Mouse (Mus musculus) cerebellum, adult 11 months (tissue): ENCODE results near the gene Slitrk1.
A peak's percentile ranks its signal among the peaks of the same experiment; 100 is the strongest.

Source experiments
- DNase-seq: peaks from one replicate; pipeline ENCODE4 v3.0.0; 2022

The Slitrk1 gene

GRCm38 (mm10) chr14:108913714-108914263, at the start of gene Slitrk1:
Gene Slitrk1, minus strand, starts transcription at chr14:108914158.
- DNase-seq: peak; percentile 68

- no peak for DNase-seq
These were observed 21.8 kb upstream of the Slitrk1 start for GRCm38 (mm10) chr14:108935777-108936176.

GRCm38 (mm10) chr14:108914336-108914735, 378 bp upstream of the Slitrk1 start:
- peak; percentile 11 for DNase-seq

GRCm38 (mm10) chr14:108912876-108913490, 975 bp downstream of the Slitrk1 start:
- DNase-seq: peak; percentile 22

- DNase-seq: peak; percentile 73
These were observed 1.7 kb downstream of the Slitrk1 start for GRCm38 (mm10) chr14:108912021-108912875.

- DNase-seq: peak; percentile 69
These were observed 2.7 kb downstream of the Slitrk1 start for GRCm38 (mm10) chr14:108911138-108911841.

- DNase-seq: peak; percentile 35
These were observed 3.4 kb downstream of the Slitrk1 start for GRCm38 (mm10) chr14:108910449-108911137.

GRCm38 (mm10) chr14:108909336-108909953, 4.5 kb downstream of the Slitrk1 start:
- peak; percentile 15 for DNase-seq

GRCm38 (mm10) chr14:108898601-108899000, 15.4 kb downstream of the Slitrk1 start:
- peak; percentile 23 for DNase-seq

- peak; percentile 18 for DNase-seq
These were observed 18.5 kb downstream of the Slitrk1 start for GRCm38 (mm10) chr14:108895456-108895855.

GRCm38 (mm10) chr14:108867816-108868215, 46.1 kb downstream of the Slitrk1 start:
- no peak for DNase-seq

GRCm38 (mm10) chr14:108864631-108865030, 49.3 kb downstream of the Slitrk1 start:
- DNase-seq: no peak

- no peak for DNase-seq
These were observed 54.6 kb downstream of the Slitrk1 start for GRCm38 (mm10) chr14:108859310-108859709.
